Comparison of ENCODE assay signal across 31 mouse cellular contexts in genomic region chr8:90321255-90321654, GRCm38 (mm10). TPM values are rescaled to one million over a fixed set of nuclear protein-coding genes. Genes with fewer than 3 reads are reported as not detected.
"Had no signal": no experiment of that assay in that cellular context is flagged by ENCODE, and none has a peak within 500 bp of the region (broad histone marks: within the 10 kb centered on the region; RNA-seq: fewer than 3 reads in every experiment).

No protein-coding gene starts in this region.

- ATAC-seq: forebrain, embryonic 13.5 days; forebrain, embryonic 14.5 days; forebrain, embryonic 15.5 days; forebrain, embryonic 16.5 days had no signal

- H3K27me3 ChIP-seq: embryonic facial prominence, embryonic 12.5 days; embryonic facial prominence, embryonic 13.5 days; embryonic facial prominence, embryonic 15.5 days; forebrain, embryonic 12.5 days; forebrain, embryonic 13.5 days; forebrain, embryonic 15.5 days; heart, embryonic 12.5 days had no signal

- H3K9me3 ChIP-seq: embryonic facial prominence, embryonic 10.5 days; embryonic facial prominence, embryonic 12.5 days; embryonic facial prominence, embryonic 13.5 days; embryonic facial prominence, embryonic 15.5 days; forebrain, embryonic 12.5 days; forebrain, embryonic 13.5 days; forebrain, embryonic 15.5 days; heart, embryonic 10.5 days; heart, embryonic 12.5 days had no signal

- H3K36me3 ChIP-seq: embryonic facial prominence, embryonic 12.5 days; embryonic facial prominence, embryonic 13.5 days; embryonic facial prominence, embryonic 15.5 days; forebrain, embryonic 15.5 days; heart, embryonic 10.5 days; heart, embryonic 12.5 days had no signal

- H3K27ac ChIP-seq: embryonic facial prominence, embryonic 10.5 days; embryonic facial prominence, embryonic 12.5 days; embryonic facial prominence, embryonic 13.5 days; embryonic facial prominence, embryonic 15.5 days; forebrain, embryonic 12.5 days; forebrain, embryonic 13.5 days; forebrain, embryonic 15.5 days; gastrocnemius, adult 2 months; heart, adult 2 months; heart, embryonic 10.5 days had no signal

- H3K4me2 ChIP-seq: embryonic facial prominence, embryonic 12.5 days; embryonic facial prominence, embryonic 13.5 days; embryonic facial prominence, embryonic 15.5 days; forebrain, embryonic 12.5 days; forebrain, embryonic 13.5 days; forebrain, embryonic 15.5 days; heart, embryonic 11.5 days; heart, embryonic 12.5 days had no signal

- H3K9ac ChIP-seq: embryonic facial prominence, embryonic 12.5 days; embryonic facial prominence, embryonic 13.5 days; embryonic facial prominence, embryonic 15.5 days; forebrain, embryonic 12.5 days; forebrain, embryonic 13.5 days; forebrain, embryonic 15.5 days; heart, embryonic 12.5 days had no signal

- H3K4me1 ChIP-seq: embryonic facial prominence, embryonic 12.5 days; embryonic facial prominence, embryonic 15.5 days had no signal

- H3K4me3 ChIP-seq: embryonic facial prominence, embryonic 10.5 days; embryonic facial prominence, embryonic 12.5 days; embryonic facial prominence, embryonic 13.5 days; embryonic facial prominence, embryonic 15.5 days; erythroblast, embryonic 14.5 days; forebrain, embryonic 12.5 days; forebrain, embryonic 13.5 days; forebrain, embryonic 15.5 days; gastrocnemius, adult 2 months; heart, adult 2 months; heart, embryonic 10.5 days; heart, embryonic 12.5 days had no signal

- DNase-seq: cerebellum, adult 8-10 months; cerebellum, adult 9-10 months; cerebellum, adult 9-11 months; cerebellum, postnatal 10 days; cerebellum, postnatal 14 days; cerebellum, postnatal 25 days; cerebellum, postnatal 36 days; embryo, embryonic 11 days; gastrocnemius, adult 2 months; gastrocnemius, postnatal 10 days; gastrocnemius, postnatal 14 days; gastrocnemius, postnatal 25 days; gastrocnemius, postnatal 36 days; heart, adult 18-20 months; heart, adult 2 months had no signal

RNA-seq across cellular contexts. Expression of gene Tox3, which starts 26.9 kb away (rescaled TPM):
- total RNA-seq: common myeloid progenitor, adult 5-6 weeks; gastrocnemius, adult 18-20 months; granulocyte monocyte progenitor cell, adult 5-6 weeks had no signal
- polyA plus RNA-seq: erythroblast, embryonic 14.5 days had no signal
